9 mouse cellular contexts compared by ENCODE assay signal in the genomic region with DNA sequence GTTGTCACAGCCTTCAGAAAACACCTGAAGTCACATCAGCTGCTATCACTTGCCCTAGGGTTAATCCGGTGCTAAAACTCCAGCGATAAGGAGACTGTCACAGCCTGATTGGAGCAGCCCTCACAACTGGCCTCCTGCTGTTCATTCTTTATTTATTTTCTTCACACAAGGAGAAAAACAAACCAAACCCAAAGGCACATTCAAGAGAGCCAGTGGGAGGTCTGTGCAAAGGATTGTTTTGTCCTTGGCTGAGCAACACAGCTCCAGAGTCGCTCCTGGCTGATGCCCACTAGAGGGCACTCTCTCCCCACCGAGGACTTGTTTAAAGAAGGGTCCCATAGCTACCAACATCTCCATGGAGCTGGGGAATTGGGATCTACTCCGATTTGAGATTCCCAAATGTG.
DNase-seq lines count a peak whose midpoint lies in the region; ATAC-seq and TF ChIP-seq lines count a peak whose summit lies in the region.
"Had no signal": no experiment of that assay in that cellular context is flagged by ENCODE, and none has a peak within 500 bp of the region (broad histone marks: within the 10 kb centered on the region; RNA-seq: fewer than 3 reads in every experiment).

No protein-coding gene starts in this region.

- 3% methylated on average over 5 of the region's 5 CpGs for WGBS in forebrain, embryonic 15.5 days
- 25% methylated on average over 5 of the region's 5 CpGs for WGBS in large intestine, adult 2 months
- 21% methylated on average over 5 of the region's 5 CpGs for WGBS in liver, postnatal 0 days (ENCODE audit: insufficient replicate concordance)

- intact Hi-C loops in heart, postnatal 14 days (cut with DNase I) = loop anchor here (2.0 to 10.0 kb wide), 6 partner anchors 108 to 1245 kb away; no protein-coding TSS in a partner anchor

- TF ChIP-seq EP300 in liver, postnatal 0 days (IDR thresholded peaks at IDR 0.05; ENCODE audit: low read depth) = no peak

- H3K27ac ChIP-seq in forebrain, embryonic 15.5 days (replicated peaks) = peak overlapping the region; percentile 72
- no peak overlapping the region for H3K27ac ChIP-seq in liver, postnatal 0 days (ENCODE audit: low read depth)

- H3K9ac ChIP-seq in forebrain, embryonic 15.5 days (replicated peaks) = no peak overlapping the region
- no peak overlapping the region for H3K9ac ChIP-seq in liver, postnatal 0 days (replicated peaks)

- H3K9me3 ChIP-seq in forebrain, embryonic 15.5 days = no peaks in the 10 kb centered on the region
- no peaks in the 10 kb centered on the region for H3K9me3 ChIP-seq in liver, postnatal 0 days (ENCODE audit: low read length)

- TF ChIP-seq CTCF in liver, postnatal 0 days (IDR thresholded peaks at IDR 0.05; ENCODE audit: low read depth) = peak; percentile 95

- peak overlapping the region; percentile 6; the same call in 1 of the 2 replicates for H3K4me2 ChIP-seq in forebrain, embryonic 15.5 days (replicated peaks)
- no peak overlapping the region for H3K4me2 ChIP-seq in liver, postnatal 0 days (ENCODE audit: low read depth, low read length)

- H3K4me1 ChIP-seq in forebrain, embryonic 15.5 days = peaks cover 54% of the 10 kb centered on the region
- no peaks in the 10 kb centered on the region; the same call in 1 of the 2 replicates for H3K4me1 ChIP-seq in liver, postnatal 0 days (ENCODE audit: insufficient read depth)

- peak; percentile 87 for ATAC-seq in forebrain, embryonic 15.5 days (replicated peaks)
- ATAC-seq in liver, postnatal 0 days = 0 out of 2 replicates have a peak, but pooled peaks have one; percentile 29
- no peak for ATAC-seq in monocyte, adult 5-6 weeks (replicated peaks; ENCODE audit: insufficient number of reproducible peaks, low FRiP score, low TSS enrichment, poor library complexity, severe bottlenecking)

- peak; percentile 93 for DNase-seq in NIH3T3 (ENCODE audit: low read depth)
- peak; percentile 68 for DNase-seq in cerebellum, adult 11-12 months
- peak; percentile 75 to 85 for DNase-seq in heart, postnatal 14 days
- peak; percentile 22 for DNase-seq in large intestine, adult 2 months (ENCODE audit: low read depth, low spot score)
- DNase-seq in liver, postnatal 0 days = peak; percentile 70
- peak; percentile 41 for DNase-seq in ovary, postnatal 10 days (ENCODE audit: low spot score)

- H3K4me3 ChIP-seq in forebrain, embryonic 15.5 days = no peak overlapping the region
- H3K4me3 ChIP-seq in liver, postnatal 0 days (ENCODE audit: low read depth, low read length) = no peak overlapping the region
- H3K4me3 ChIP-seq: myocyte had no signal

- H3K36me3 ChIP-seq in forebrain, embryonic 15.5 days = peaks cover 4% of the 10 kb centered on the region
- 0 out of 2 replicates have a peak, but pooled peaks cover under 1% of the 10 kb centered on the region for H3K36me3 ChIP-seq in liver, postnatal 0 days (replicated peaks; ENCODE audit: insufficient read depth, low read length)

- no peaks in the 10 kb centered on the region for H3K27me3 ChIP-seq in forebrain, embryonic 15.5 days
- no peaks in the 10 kb centered on the region for H3K27me3 ChIP-seq in liver, postnatal 0 days (ENCODE audit: insufficient read depth, low read length)

Comparison
In these comparisons a context has a peak if more than half of its experiments do, and no peak if none do; other contexts are left out.
1. DNase-seq: peak in every context shown above with its lines; median percentile 93 in NIH3T3; 80 in heart, postnatal 14 days; 70 in liver, postnatal 0 days; 68 in cerebellum, adult 11-12 months; 41 in ovary, postnatal 10 days; 22 in large intestine, adult 2 months.